Mouse (Mus musculus): ENCODE results near the gene Rundc3b.

GRCm38 (mm10) chr5:8669606-8670005 is 46.9 kb upstream of the Rundc3b start:
- TF ChIP-seq POLR2A (IDR thresholded peaks at IDR 0.05; ENCODE audit: insufficient read depth, low read depth, low read length) (no peak), CTCF (IDR thresholded peaks at IDR 0.05) (no peak), EP300 (IDR thresholded peaks at IDR 0.05; ENCODE audit: insufficient read depth, low read depth, low read length) (no peak)

Data from heart, adult 2 months (tissue).